Mouse (Mus musculus) midbrain, embryonic 14.5 days (tissue): ENCODE measurements around the gene Gm17019. TPM values are rescaled to one million over a fixed set of nuclear protein-coding genes. Genes with fewer than 3 reads are reported as not detected.
"Not testable (repeated sequence)": the region's sequence is repeated elsewhere in the genome, so short reads cannot be mapped to it uniquely, and the experiment has no call there.

Experiments
- ATAC-seq: fragments of 200-750 bp; cut with Nextera tagmentation; 2 replicates; pipeline ENCODE4 v1.8.0; 2017; ENCODE audit warnings: moderate number of reproducible peaks, moderate library complexity; ENCODE audit not compliant: low FRiP score, low TSS enrichment
- DNase-seq: peaks from one replicate; pipeline ENCODE4 v3.0.0-alpha.2; 2015
- H3K27ac ChIP-seq: fragments of 300-500 bp; sonication (generic); replicated peaks from 2 replicates; pipeline ENCODE4 v1.5.1; 2014; ENCODE audit warnings: mild to moderate bottlenecking, low read depth, low read length, moderate library complexity
- H3K27me3 ChIP-seq: fragments of 300-500 bp; sonication (generic); 2 replicates; pipeline ENCODE4 v1.6.1; 2014; ENCODE audit warnings: low read length, control low read depth, mixed read lengths; ENCODE audit not compliant: control insufficient read depth, insufficient read depth
- H3K36me3 ChIP-seq: fragments of 300-500 bp; sonication (generic); 2 replicates; pipeline ENCODE4 v1.6.1; 2014; ENCODE audit warnings: low read length, control low read depth; ENCODE audit not compliant: control insufficient read depth, insufficient read depth
- H3K4me1 ChIP-seq: fragments of 300-500 bp; sonication (generic); 2 replicates; pipeline ENCODE4 v1.6.1; 2014; ENCODE audit warnings: mild to moderate bottlenecking, antibody characterized with exemption, low read length, control low read depth; ENCODE audit not compliant: control insufficient read depth, insufficient read depth
- H3K4me2 ChIP-seq: fragments of 300-500 bp; sonication (generic); 2 replicates; pipeline ENCODE4 v1.6.1; 2014; ENCODE audit warnings: mild to moderate bottlenecking, low read length, moderate library complexity
- H3K4me3 ChIP-seq: fragments of 300-500 bp; sonication (generic); replicated peaks from 2 replicates; pipeline ENCODE4 v1.5.1; 2014; ENCODE audit warnings: low read depth, low read length
- H3K9ac ChIP-seq: fragments of 300-500 bp; sonication (generic); replicated peaks from 2 replicates; pipeline ENCODE4 v1.6.1; 2014; ENCODE audit warnings: mild to moderate bottlenecking, low read length, moderate library complexity
- H3K9me3 ChIP-seq: fragments of 300-500 bp; sonication (generic); 2 replicates; pipeline ENCODE4 v1.6.1; 2016; ENCODE audit warnings: low read length, control low read depth, mixed read lengths; ENCODE audit not compliant: control insufficient read depth
- WGBS: fragments of 180-500 bp; shearing (Covaris S2); extraction: QIAGEN DNeasy Blood & Tissue Kit; methylation state at CpG from one replicate; pipeline ENCODE4 v1.1.7; 2014; 5-methylcytosine and 5-hydroxymethylcytosine counted together
- polyA plus RNA-seq: library from polyadenylated mRNA; unstranded; fragments of >200 nt; fragmentation: Nextera tagmentation; extraction: Ambion mirVana; gene quantifications from 2 replicates; pipeline ENCODE4 v1.2.1, GENCODE M21; 2014

The Gm17019 gene
- polyA plus RNA-seq: not detected in 2 replicates

DNA sequence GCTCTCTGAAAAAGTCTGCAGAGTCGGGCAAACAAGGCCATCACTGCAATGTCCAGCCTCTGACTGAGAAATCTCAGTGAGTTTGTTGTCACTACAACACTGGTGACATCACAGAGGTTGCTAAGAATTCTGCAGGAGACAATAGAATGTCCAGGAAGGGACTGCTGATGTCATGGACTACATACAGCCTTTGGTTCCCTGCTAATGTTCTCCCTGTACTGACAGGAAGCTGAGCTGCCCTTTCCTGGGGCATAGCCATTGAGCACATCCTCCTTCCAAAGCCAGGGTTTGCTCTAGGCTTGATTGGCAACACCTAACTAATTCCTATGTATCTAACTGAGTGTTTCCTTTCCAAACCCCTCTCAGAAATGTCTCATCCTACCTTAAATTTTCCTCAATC is at the start of gene Gm17019:
Gm17019 (minus strand) TSS at position 101 of the 400 bp plus-strand sequence.
- not testable (repeated sequence) for H3K9ac ChIP-seq, H3K27me3 ChIP-seq
- 37% methylated on average over 1 of the region's 1 CpGs for WGBS

GRCm38 (mm10) chr5:15062385-15062715 is 29.6 kb upstream of the Gm17019 start:
- H3K4me1 ChIP-seq, H3K9ac ChIP-seq, H3K4me3 ChIP-seq, H3K27ac ChIP-seq, H3K36me3 ChIP-seq, H3K4me2 ChIP-seq, DNase-seq, H3K27me3 ChIP-seq: not testable (repeated sequence)
- peaks cover 21% of the 10 kb centered on the region for H3K9me3 ChIP-seq
- peak; percentile 24; the same call in 1 of the 2 replicates for ATAC-seq
- 92% methylated on average over 1 of the region's 1 CpGs for WGBS

More for the DNA sequence above, at the start of gene Gm17019:
- H3K4me1 ChIP-seq, H3K36me3 ChIP-seq, H3K4me3 ChIP-seq, DNase-seq, ATAC-seq, H3K27ac ChIP-seq, H3K4me2 ChIP-seq: not testable (repeated sequence)
- H3K9me3 ChIP-seq: peaks cover 20% of the 10 kb centered on the region

- ATAC-seq: peak; percentile 96
- not testable (repeated sequence) for H3K36me3 ChIP-seq, H3K27me3 ChIP-seq, H3K27ac ChIP-seq, H3K4me2 ChIP-seq, DNase-seq, H3K4me3 ChIP-seq, H3K4me1 ChIP-seq, H3K9ac ChIP-seq
- peaks cover 23% of the 10 kb centered on the region for H3K9me3 ChIP-seq
- WGBS: 81% methylated on average over 4 of the region's 4 CpGs
These were observed 29.0 kb upstream of the Gm17019 start for GRCm38 (mm10) chr5:15061638-15062384.

DNA sequence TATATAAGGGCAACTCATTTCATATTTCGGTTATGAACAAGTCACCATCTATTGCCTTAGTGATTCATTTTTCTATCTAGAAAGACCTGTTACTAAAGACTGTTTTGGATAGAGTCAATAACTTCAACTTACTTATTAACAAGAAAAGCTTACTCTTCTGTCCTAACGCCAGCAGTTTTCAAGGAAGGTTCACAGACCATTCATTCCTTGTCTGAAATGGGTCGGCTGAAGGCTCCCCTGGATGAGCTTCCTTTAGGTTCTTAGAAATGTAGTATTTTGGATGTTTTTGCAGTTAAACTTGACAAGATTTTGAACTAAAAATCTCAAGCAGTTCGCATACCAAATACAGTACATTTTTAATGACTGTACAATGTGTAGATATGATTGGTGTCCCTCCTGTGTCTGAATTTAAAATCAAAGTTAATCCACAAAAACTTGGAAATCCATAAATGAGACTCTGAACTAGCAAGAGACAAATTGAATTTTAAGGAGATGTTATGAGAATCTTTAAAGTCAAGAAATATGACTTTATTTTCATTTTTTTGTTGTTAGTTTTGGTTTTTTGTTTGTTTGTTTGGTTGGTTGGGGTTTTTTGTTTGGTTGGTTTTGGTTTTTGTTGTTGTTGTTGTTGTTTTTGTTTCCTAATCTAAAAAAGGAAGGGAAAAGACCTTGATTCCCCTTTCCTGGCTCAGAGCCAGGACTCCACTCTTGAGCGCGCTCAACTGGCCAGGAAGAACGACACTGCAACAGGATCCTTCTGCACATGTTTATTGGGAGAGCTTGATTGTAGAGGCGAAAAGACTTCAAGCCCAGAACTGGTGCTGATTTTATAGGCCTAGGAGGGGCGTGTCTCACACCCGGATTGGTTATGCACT is 21.6 kb upstream of the Gm17019 start:
- H3K4me2 ChIP-seq, H3K4me1 ChIP-seq, DNase-seq, H3K4me3 ChIP-seq, H3K36me3 ChIP-seq, H3K27me3 ChIP-seq, H3K27ac ChIP-seq, H3K9ac ChIP-seq: not testable (repeated sequence)
- ATAC-seq: peak; percentile 73; the same call in 1 of the 2 replicates
- WGBS: 78% methylated on average over 10 of the region's 10 CpGs
- H3K9me3 ChIP-seq: peaks cover 29% of the 10 kb centered on the region

- not testable (repeated sequence) for DNase-seq, H3K36me3 ChIP-seq, H3K9ac ChIP-seq, H3K27me3 ChIP-seq, H3K4me1 ChIP-seq, H3K4me3 ChIP-seq, H3K4me2 ChIP-seq, H3K27ac ChIP-seq
- 83% methylated on average over 7 of the region's 8 CpGs for WGBS
- peaks cover 29% of the 10 kb centered on the region for H3K9me3 ChIP-seq
- peak; percentile 76 for ATAC-seq
These were observed 20.8 kb upstream of the Gm17019 start for GRCm38 (mm10) chr5:15053606-15053962.

GRCm38 (mm10) chr5:15052945-15053605 is 20.3 kb upstream of the Gm17019 start:
- H3K36me3 ChIP-seq, DNase-seq, H3K9ac ChIP-seq, H3K4me3 ChIP-seq, H3K4me1 ChIP-seq, H3K4me2 ChIP-seq, H3K27ac ChIP-seq, H3K27me3 ChIP-seq: not testable (repeated sequence)
- ATAC-seq: peak; percentile 31; the same call in 1 of the 2 replicates
- H3K9me3 ChIP-seq: peaks cover 26% of the 10 kb centered on the region
- WGBS: 79% methylated on average over 4 of the region's 4 CpGs

GRCm38 (mm10) chr5:15050807-15051206 is 18.0 kb upstream of the Gm17019 start:
- 87% methylated on average over 2 of the region's 2 CpGs for WGBS
- not testable (repeated sequence) for H3K4me3 ChIP-seq, H3K36me3 ChIP-seq, H3K27me3 ChIP-seq, H3K4me2 ChIP-seq, H3K9ac ChIP-seq, H3K27ac ChIP-seq, DNase-seq, H3K4me1 ChIP-seq
- peaks cover 22% of the 10 kb centered on the region for H3K9me3 ChIP-seq
- peak; percentile 70; the same call in 1 of the 2 replicates for ATAC-seq

- peak; percentile 72 for ATAC-seq
- H3K36me3 ChIP-seq, H3K27me3 ChIP-seq, H3K27ac ChIP-seq, H3K4me3 ChIP-seq, DNase-seq, H3K9ac ChIP-seq, H3K9me3 ChIP-seq, H3K4me1 ChIP-seq, H3K4me2 ChIP-seq: not testable (repeated sequence)
- WGBS: 88% methylated on average over 7 of the region's 9 CpGs
These were observed 12.3 kb upstream of the Gm17019 start for GRCm38 (mm10) chr5:15044830-15045767.
